Mouse (Mus musculus): Measurements from ENCODE around the gene Gm49416. TPM values are rescaled to one million over a fixed set of nuclear protein-coding genes. Genes with fewer than 3 reads are reported as not detected.

The Gm49416 gene
- polyA plus RNA-seq (2012): 12.7 and 33.2 TPM in 2 replicates

- no peak for TF ChIP-seq GATA1 (IDR thresholded peaks at IDR 0.05; ENCODE audit: low read length)
Measured at GRCm38 (mm10) chr19:8888511-8889385, at the start of gene Gm49416, which contains the start of gene 1810009A15Rik. Gene Gm49416, plus strand, starts transcription at chr19:8888926. Gene 1810009A15Rik, plus strand, starts transcription at chr19:8888853.

GRCm38 (mm10) chr19:8839103-8839907 is 49.4 kb upstream of the Gm49416 start, which contains the start of gene Gng3:
Gene Gng3, minus strand, starts transcription at chr19:8839194.
- TF ChIP-seq GATA1 (IDR thresholded peaks at IDR 0.05; ENCODE audit: low read length): no peak

DNA sequence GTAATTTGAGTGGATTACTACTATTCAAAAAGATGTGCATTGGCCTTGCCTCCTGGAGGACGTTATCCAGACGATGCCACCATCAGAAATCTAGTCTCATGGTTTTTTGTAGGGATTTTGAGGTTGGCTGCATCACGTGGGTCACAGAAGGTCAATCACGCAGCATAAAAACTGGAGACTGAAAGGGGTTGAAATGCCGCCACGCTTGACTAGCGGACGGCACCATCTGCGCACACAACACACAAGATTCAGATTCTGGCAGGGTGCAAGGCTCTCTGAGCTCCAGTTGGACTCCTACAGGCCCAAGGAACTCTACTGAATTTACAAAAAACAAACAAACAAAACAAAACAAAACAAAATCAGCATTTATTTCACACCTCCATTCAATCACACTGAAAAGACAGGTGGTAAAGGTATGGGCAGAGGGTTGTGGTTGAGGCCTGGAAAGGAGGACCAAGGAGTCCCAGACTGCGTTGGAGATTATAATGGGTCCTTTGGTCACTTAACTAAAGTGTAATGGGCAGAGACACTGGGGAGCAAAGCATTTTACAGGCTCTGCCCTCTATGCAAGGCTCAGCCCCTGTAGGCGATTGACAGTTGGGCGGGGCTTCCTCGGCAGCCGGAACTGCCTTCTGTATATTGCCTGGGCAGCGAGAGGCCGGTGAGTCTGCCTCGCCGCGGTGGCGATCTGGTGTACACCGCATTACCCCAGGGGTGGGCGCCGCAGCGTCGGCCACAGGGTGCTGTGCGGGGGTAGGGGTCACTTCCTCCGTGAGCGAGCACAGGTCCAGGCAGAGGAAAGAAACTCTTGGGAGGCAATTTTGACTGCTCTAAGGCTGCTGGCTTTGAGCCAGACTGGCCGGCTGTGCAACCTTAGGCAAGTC is 48.6 kb upstream of the Gm49416 start:
- no peak for TF ChIP-seq GATA1 (IDR thresholded peaks at IDR 0.05; ENCODE audit: low read length)

DNA sequence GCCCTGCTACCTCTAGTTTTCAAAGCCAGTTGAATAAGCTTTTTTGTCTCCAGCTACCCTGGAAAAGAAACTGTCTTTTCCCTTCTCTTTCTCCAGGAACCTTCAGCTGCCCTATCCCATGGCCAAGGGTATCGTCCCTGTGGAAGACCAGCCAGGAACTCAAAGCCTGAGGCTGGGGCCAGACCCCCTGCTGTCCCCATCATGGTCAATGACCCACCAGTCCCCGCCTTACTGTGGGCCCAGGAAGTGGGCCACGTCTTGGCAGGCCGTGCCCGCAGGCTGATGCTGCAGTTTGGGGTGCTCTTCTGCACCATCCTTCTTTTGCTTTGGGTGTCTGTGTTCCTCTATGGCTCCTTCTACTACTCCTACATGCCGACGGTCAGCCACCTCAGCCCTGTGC is 47.7 kb upstream of the Gm49416 start:
- TF ChIP-seq GATA1 (IDR thresholded peaks at IDR 0.05; ENCODE audit: low read length): no peak

GRCm38 (mm10) chr19:8842961-8843360 is 45.8 kb upstream of the Gm49416 start:
- no peak for TF ChIP-seq GATA1 (IDR thresholded peaks at IDR 0.05; ENCODE audit: low read length)

- no peak for TF ChIP-seq GATA1 (IDR thresholded peaks at IDR 0.05; ENCODE audit: low read length)
Measured at GRCm38 (mm10) chr19:8844371-8845129, 44.2 kb upstream of the Gm49416 start.

- no peak for TF ChIP-seq GATA1 (IDR thresholded peaks at IDR 0.05; ENCODE audit: low read length)
Measured at GRCm38 (mm10) chr19:8848356-8848755, 40.4 kb upstream of the Gm49416 start.

DNA sequence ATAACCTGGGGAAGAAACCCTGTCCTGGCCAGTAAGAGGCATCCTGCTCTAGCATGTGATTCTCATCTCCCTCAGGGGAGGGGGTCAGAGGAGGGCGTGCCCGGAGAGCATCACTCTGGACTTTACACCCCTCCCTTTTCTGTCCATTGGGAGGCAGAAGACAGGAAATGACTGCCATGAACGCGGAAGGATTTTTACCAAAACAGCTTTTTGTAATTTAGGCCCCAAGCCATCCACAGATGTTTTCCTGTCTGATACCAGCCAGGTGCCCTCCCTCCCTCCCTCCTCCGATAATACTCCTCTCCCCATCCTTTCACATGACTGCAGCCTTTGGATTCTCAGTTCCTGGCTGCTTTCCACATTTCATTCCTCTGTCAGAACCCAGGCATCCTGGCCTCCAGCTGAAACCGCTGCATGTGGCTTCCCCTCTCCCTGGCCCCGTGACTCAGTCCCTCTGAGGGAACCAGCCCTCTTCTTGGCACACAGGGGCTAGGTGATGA is 38.3 kb upstream of the Gm49416 start, which contains the start of gene Lrrn4cl:
Gene Lrrn4cl, plus strand, starts transcription at position 367 of the 500 bp plus-strand sequence.
- no peak for TF ChIP-seq GATA1 (IDR thresholded peaks at IDR 0.05; ENCODE audit: low read length)

DNA sequence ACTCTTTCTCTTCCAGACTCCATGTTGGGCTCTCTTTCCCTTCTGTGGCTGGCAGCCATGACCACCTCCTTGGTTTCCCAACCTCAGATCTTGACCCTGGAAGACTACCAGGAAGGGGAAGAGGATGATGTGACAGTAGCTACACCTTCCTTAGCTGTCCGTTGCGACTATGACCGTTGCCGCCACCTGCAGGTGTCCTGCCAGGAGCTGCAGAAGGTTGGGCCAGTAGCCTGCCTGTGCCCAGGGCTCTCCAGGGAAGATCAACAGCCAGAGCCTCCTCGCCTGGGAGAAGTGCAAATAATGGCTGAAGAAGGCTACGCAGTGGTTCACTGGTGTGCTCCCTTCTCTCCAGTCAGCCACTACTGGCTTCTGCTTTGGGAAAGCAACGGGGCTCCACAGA is 37.1 kb upstream of the Gm49416 start:
- no peak for TF ChIP-seq GATA1 (IDR thresholded peaks at IDR 0.05; ENCODE audit: low read length)

DNA sequence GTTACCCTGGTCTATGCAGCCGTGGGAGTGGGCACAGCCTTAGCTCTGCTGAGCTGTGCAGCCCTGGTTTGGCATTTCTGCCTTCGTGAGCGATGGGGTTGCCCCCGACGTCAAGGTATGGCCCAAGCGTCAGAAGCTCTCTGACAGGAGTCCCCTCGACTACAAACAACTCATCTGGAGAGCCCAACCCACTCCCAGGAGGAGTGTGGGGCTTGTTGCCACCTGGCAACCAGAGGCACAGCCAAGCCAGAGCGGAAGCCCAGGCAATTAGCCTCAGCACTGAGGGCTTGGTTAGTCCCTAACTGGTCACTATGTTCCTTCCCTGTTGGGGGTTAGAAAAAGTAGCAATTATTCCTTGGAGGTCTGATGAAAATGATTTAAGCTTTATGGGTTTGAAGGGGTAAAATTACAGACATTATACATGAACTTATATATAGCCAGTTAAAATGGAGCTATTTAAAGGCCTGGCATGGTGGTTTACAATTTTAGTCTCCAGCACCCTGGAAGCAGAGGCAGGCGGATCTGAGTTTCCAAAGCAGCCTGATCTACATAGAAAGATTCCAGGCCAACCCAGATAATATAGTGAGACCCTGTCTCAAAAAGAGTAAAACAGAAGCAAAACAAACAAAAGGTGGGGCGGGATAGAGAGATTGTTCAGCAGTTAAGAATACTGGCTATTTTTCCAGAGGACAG is 36.3 kb upstream of the Gm49416 start:
- no peak for TF ChIP-seq GATA1 (IDR thresholded peaks at IDR 0.05; ENCODE audit: low read length)

DNA sequence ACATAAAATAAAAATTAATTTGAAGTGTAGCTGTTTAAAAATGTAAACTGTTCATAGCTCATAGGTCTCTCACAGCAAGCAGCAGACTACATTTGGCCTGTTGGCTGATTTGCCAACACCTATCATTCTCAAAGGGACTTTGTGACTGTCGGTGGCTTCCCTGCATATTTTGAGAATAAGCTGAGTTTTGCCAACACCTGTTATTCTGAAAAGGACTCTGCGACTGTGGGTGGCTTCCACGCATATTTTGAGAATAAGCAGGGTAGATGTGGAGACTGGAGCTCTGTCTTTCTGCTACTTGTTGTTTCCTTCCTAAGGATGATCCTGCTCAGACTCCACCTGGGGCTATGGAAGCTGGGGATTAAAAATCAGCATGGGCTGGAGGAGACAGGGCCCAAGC is 35.6 kb upstream of the Gm49416 start:
- no peak for TF ChIP-seq GATA1 (IDR thresholded peaks at IDR 0.05; ENCODE audit: low read length)

DNA sequence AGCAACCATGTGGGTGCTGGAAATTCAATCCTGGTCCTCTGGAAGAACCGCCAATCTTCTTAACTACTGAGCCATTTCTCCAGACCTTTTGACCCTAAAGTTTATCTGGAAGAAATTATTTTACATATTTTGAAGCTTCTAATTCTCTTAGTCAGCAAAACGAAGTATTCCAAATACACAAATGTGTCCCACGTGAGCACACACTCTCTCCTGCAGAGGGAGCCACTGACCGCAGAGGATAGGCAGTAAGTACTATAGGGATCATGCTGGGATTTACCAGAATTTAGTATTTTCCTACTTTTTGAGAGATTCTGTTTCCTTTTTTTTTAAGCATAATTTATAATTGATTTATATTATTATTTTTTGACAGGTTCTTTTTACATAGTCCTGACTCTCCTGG is 31.0 kb upstream of the Gm49416 start:
- TF ChIP-seq GATA1 (IDR thresholded peaks at IDR 0.05; ENCODE audit: low read length): no peak

GRCm38 (mm10) chr19:8859018-8859417 is 29.7 kb upstream of the Gm49416 start:
- no peak for TF ChIP-seq GATA1 (IDR thresholded peaks at IDR 0.05; ENCODE audit: low read length)

DNA sequence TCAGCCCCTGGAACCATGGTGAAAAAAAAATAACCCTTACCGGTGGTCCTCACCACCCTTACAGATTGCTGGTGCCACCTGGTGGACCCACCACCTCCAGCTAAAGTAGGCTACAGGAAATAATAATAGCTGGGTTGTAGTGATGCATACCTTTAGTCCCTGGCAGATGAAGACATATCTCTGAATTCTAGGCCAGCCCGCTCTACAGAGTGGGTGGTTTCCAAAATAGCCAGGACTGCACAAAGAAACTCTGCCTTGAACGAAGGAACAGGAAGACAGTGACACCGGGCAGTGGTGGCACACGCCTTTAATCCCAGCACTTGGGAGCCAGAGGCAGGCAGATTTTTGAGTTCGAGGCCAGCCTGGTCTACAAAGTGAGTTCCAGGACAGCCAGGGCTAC is 24.5 kb upstream of the Gm49416 start:
- no peak for TF ChIP-seq GATA1 (IDR thresholded peaks at IDR 0.05; ENCODE audit: low read length)

Data from G1E-ER4 (cell line).